Mouse (Mus musculus) CH12F3 (cell line): ENCODE results near the gene Podxl2.

Source experiments
- in situ Hi-C: fragments of 300-500 bp; cut with MboI; formaldehyde crosslinking; loops from 2 replicates; pipeline ENCODE4 v1.14.3; 2020; ENCODE audit warnings: low sequenced_read_pairs

Gene Podxl2

GRCm38 (mm10) chr6:88847571-88847970, 27.3 kb downstream of the Podxl2 start:
- in situ Hi-C loops, result no loop called here

- in situ Hi-C loops, result no loop called here
Measured at GRCm38 (mm10) chr6:88844901-88845565, 29.8 kb downstream of the Podxl2 start.

- in situ Hi-C loops, result no loop called here
Measured at GRCm38 (mm10) chr6:88843781-88844725, 30.8 kb downstream of the Podxl2 start.

- in situ Hi-C loops, result no loop called here
Measured at GRCm38 (mm10) chr6:88843241-88843640, 31.6 kb downstream of the Podxl2 start.

- in situ Hi-C loops, result no loop called here
Measured at GRCm38 (mm10) chr6:88842731-88843151, 32.1 kb downstream of the Podxl2 start.

GRCm38 (mm10) chr6:88841781-88842689, 32.8 kb downstream of the Podxl2 start, which contains the start of gene Abtb1:
Abtb1 (minus strand) TSS chr6:88841984.
- in situ Hi-C loops, result no loop called here

GRCm38 (mm10) chr6:88841514-88841780, 33.4 kb downstream of the Podxl2 start:
- in situ Hi-C loops, result no loop called here

- in situ Hi-C loops, result no loop called here
Measured at GRCm38 (mm10) chr6:88840791-88841513, 33.9 kb downstream of the Podxl2 start.

GRCm38 (mm10) chr6:88840211-88840610, 34.6 kb downstream of the Podxl2 start:
- in situ Hi-C loops, result no loop called here

- in situ Hi-C loops, result no loop called here
Measured at GRCm38 (mm10) chr6:88839135-88839970, 35.5 kb downstream of the Podxl2 start.

- in situ Hi-C loops, result no loop called here
Measured at GRCm38 (mm10) chr6:88838613-88839012, 36.2 kb downstream of the Podxl2 start.

- in situ Hi-C loops, result no loop called here
Measured at GRCm38 (mm10) chr6:88837999-88838398, 36.8 kb downstream of the Podxl2 start.

- in situ Hi-C loops, result no loop called here
Measured at GRCm38 (mm10) chr6:88836178-88836819, 38.5 kb downstream of the Podxl2 start.

- in situ Hi-C loops, result no loop called here
Measured at GRCm38 (mm10) chr6:88835047-88835446, 39.8 kb downstream of the Podxl2 start.

- in situ Hi-C loops, result no loop called here
Measured at GRCm38 (mm10) chr6:88833340-88834140, 41.3 kb downstream of the Podxl2 start.

- in situ Hi-C loops, result no loop called here
Measured at GRCm38 (mm10) chr6:88832663-88833062, 42.2 kb downstream of the Podxl2 start.

- in situ Hi-C loops, result no loop called here
Measured at GRCm38 (mm10) chr6:88831456-88831855, 43.4 kb downstream of the Podxl2 start.

- in situ Hi-C loops, result no loop called here
Measured at GRCm38 (mm10) chr6:88830112-88830702, 44.6 kb downstream of the Podxl2 start.
